Mouse (Mus musculus): ENCODE data around the gene Rfc4.

Gene Rfc4

GRCm38 (mm10) chr16:23127673-23128375, at the start of gene Rfc4:
TSS of gene Rfc4 (minus strand) at chr16:23127737.
- peak; percentile 92 for DNase-seq (ENCODE audit: inconsistent ontology term)

- DNase-seq (ENCODE audit: inconsistent ontology term): no peak
Observed at GRCm38 (mm10) chr16:23175956-23176355, 48.4 kb upstream of the Rfc4 start.

- no peak for DNase-seq (ENCODE audit: inconsistent ontology term)
Observed at GRCm38 (mm10) chr16:23174855-23175254, 47.3 kb upstream of the Rfc4 start.

GRCm38 (mm10) chr16:23173904-23174303, 46.4 kb upstream of the Rfc4 start:
- DNase-seq (ENCODE audit: inconsistent ontology term): no peak

GRCm38 (mm10) chr16:23170813-23171212, 43.3 kb upstream of the Rfc4 start:
- DNase-seq (ENCODE audit: inconsistent ontology term): no peak

GRCm38 (mm10) chr16:23167079-23167478, 39.5 kb upstream of the Rfc4 start:
- DNase-seq (ENCODE audit: inconsistent ontology term): peak; percentile 60

GRCm38 (mm10) chr16:23166646-23167045, 39.1 kb upstream of the Rfc4 start:
- DNase-seq (ENCODE audit: inconsistent ontology term): peak; percentile 79

GRCm38 (mm10) chr16:23165441-23165840, 37.9 kb upstream of the Rfc4 start:
- DNase-seq (ENCODE audit: inconsistent ontology term): no peak

- DNase-seq (ENCODE audit: inconsistent ontology term): no peak
Observed at GRCm38 (mm10) chr16:23164443-23164842, 36.9 kb upstream of the Rfc4 start.

GRCm38 (mm10) chr16:23162116-23162515, 34.6 kb upstream of the Rfc4 start:
- DNase-seq (ENCODE audit: inconsistent ontology term): no peak

GRCm38 (mm10) chr16:23159749-23160148, 32.2 kb upstream of the Rfc4 start:
- DNase-seq (ENCODE audit: inconsistent ontology term): peak; percentile 87

GRCm38 (mm10) chr16:23158957-23159356, 31.4 kb upstream of the Rfc4 start:
- DNase-seq (ENCODE audit: inconsistent ontology term): no peak

GRCm38 (mm10) chr16:23158292-23158691, 30.8 kb upstream of the Rfc4 start:
- DNase-seq (ENCODE audit: inconsistent ontology term): no peak

GRCm38 (mm10) chr16:23157013-23157412, 29.5 kb upstream of the Rfc4 start:
- DNase-seq (ENCODE audit: inconsistent ontology term): no peak

GRCm38 (mm10) chr16:23154261-23154660, 26.7 kb upstream of the Rfc4 start:
- DNase-seq (ENCODE audit: inconsistent ontology term): no peak

- peak; percentile 87 for DNase-seq (ENCODE audit: inconsistent ontology term)
Observed at GRCm38 (mm10) chr16:23151423-23151822, 23.9 kb upstream of the Rfc4 start.

GRCm38 (mm10) chr16:23149396-23149795, 21.9 kb upstream of the Rfc4 start:
- no peak for DNase-seq (ENCODE audit: inconsistent ontology term)

GRCm38 (mm10) chr16:23148936-23149335, 21.4 kb upstream of the Rfc4 start:
- DNase-seq (ENCODE audit: inconsistent ontology term): no peak

- DNase-seq (ENCODE audit: inconsistent ontology term): no peak
Observed at GRCm38 (mm10) chr16:23146280-23146679, 18.7 kb upstream of the Rfc4 start, which contains the start of gene Adipoq. TSS of gene Adipoq (plus strand) at chr16:23146536.

- no peak for DNase-seq (ENCODE audit: inconsistent ontology term)
Observed at GRCm38 (mm10) chr16:23145211-23145610, 17.7 kb upstream of the Rfc4 start.

GRCm38 (mm10) chr16:23144326-23144725, 16.8 kb upstream of the Rfc4 start:
- no peak for DNase-seq (ENCODE audit: inconsistent ontology term)

- DNase-seq (ENCODE audit: inconsistent ontology term): no peak
Observed at GRCm38 (mm10) chr16:23140911-23141310, 13.4 kb upstream of the Rfc4 start.

GRCm38 (mm10) chr16:23136406-23136970, 9.0 kb upstream of the Rfc4 start:
- no peak for DNase-seq (ENCODE audit: inconsistent ontology term)
